Mouse (Mus musculus): Measurements from ENCODE around the gene Gm37240. TPM values are rescaled to one million over a fixed set of nuclear protein-coding genes. Genes with fewer than 3 reads are reported as not detected.

Gene Gm37240
- total and polyA plus RNA-seq, 2 experiments from 2014 or later = 0.43 to 1.9 TPM

GRCm38 (mm10) chr3:85619751-85620150 is 267.6 kb downstream of the Gm37240 start:
- TF ChIP-seq CTCF (IDR thresholded peaks at IDR 0.05) = no peak
- H3K4me3 ChIP-seq (ENCODE audit: low read depth, low read length) = no peak overlapping the region
- 97% methylated on average over 1 of the region's 1 CpGs for WGBS
- H3K9ac ChIP-seq (replicated peaks; ENCODE audit: low read length, poor library complexity, severe bottlenecking) = no peak overlapping the region
- H3K9me3 ChIP-seq (ENCODE audit: low read length) = no peaks in the 10 kb centered on the region
- no peak overlapping the region for H3K27ac ChIP-seq (ENCODE audit: low read depth, low read length)
- H3K36me3 ChIP-seq (ENCODE audit: insufficient read depth, low read length) = no peaks in the 10 kb centered on the region
- DNase-seq (ENCODE audit: low spot score) (no peak), ATAC-seq (ENCODE audit: low FRiP score) (no peak)
- no peaks in the 10 kb centered on the region for H3K27me3 ChIP-seq (ENCODE audit: insufficient read depth, low read length)
- H3K4me1 ChIP-seq (ENCODE audit: insufficient read depth, low read length) = no peaks in the 10 kb centered on the region
- H3K4me2 ChIP-seq (ENCODE audit: low read depth, low read length, poor library complexity, severe bottlenecking) = no peak overlapping the region

DNA sequence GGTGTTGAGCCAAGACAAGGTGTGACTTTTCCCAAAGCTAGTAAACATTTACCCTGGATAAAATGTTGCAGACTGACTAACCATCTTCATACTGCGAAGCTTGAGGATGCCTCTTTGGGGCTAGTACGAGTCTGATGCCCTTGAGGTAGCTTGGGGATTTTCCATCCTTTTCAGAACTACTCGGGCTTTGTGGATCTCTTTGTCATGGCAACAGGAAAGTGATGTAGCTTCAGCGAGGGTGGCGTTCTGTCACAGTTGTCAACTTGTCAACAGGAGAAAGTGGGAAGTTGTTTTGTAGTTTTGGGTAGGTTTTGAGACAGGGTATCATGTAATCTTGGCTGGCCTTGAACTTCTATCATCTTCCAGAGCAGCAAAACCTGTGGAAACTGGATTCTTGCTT is 268.0 kb downstream of the Gm37240 start:
- Histone ChIP-seq H3K4me3 (ENCODE audit: low read depth, low read length) (no peak overlapping the region), H3K9me3 (ENCODE audit: low read length) (no peaks in the 10 kb centered on the region), H3K27me3 (ENCODE audit: insufficient read depth, low read length) (no peaks in the 10 kb centered on the region), H3K4me2 (ENCODE audit: low read depth, low read length, poor library complexity, severe bottlenecking) (no peak overlapping the region), H3K36me3 (ENCODE audit: insufficient read depth, low read length) (no peaks in the 10 kb centered on the region), H3K9ac (replicated peaks; ENCODE audit: low read length, poor library complexity, severe bottlenecking) (no peak overlapping the region), H3K27ac (ENCODE audit: low read depth, low read length) (no peak overlapping the region), H3K4me1 (ENCODE audit: insufficient read depth, low read length) (no peaks in the 10 kb centered on the region)
- ATAC-seq (ENCODE audit: low FRiP score) = no peak
- TF ChIP-seq CTCF (IDR thresholded peaks at IDR 0.05) = no peak
- WGBS = 72% methylated on average over 5 of the region's 5 CpGs
- DNase-seq (ENCODE audit: low spot score) = no peak

DNA sequence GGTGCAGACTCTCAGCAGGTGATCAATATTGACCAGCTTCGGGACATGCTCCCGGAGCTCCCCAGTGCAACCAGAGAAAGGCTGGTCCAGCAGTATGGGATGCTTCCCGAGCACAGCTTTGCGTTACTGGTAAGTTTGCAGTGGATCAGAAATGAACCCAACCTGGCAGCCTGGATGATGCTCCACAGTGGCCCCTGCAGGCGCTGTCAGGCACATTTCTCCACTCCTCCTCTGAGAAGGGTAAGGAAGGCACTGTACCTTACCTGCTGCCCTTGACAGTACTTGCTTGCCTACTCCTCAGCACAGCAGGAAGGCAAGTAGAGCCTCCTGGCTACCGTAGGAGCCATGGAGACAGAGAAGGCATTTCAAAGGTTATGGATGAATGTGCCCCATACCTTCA is 268.4 kb downstream of the Gm37240 start:
- Histone ChIP-seq H3K27ac (ENCODE audit: low read depth, low read length) (no peak overlapping the region), H3K27me3 (ENCODE audit: insufficient read depth, low read length) (no peaks in the 10 kb centered on the region), H3K9me3 (ENCODE audit: low read length) (no peaks in the 10 kb centered on the region), H3K9ac (replicated peaks; ENCODE audit: low read length, poor library complexity, severe bottlenecking) (no peak overlapping the region), H3K4me2 (ENCODE audit: low read depth, low read length, poor library complexity, severe bottlenecking) (no peak overlapping the region), H3K4me3 (ENCODE audit: low read depth, low read length) (no peak overlapping the region), H3K4me1 (ENCODE audit: insufficient read depth, low read length) (no peaks in the 10 kb centered on the region), H3K36me3 (ENCODE audit: insufficient read depth, low read length) (no peaks in the 10 kb centered on the region)
- DNase-seq (ENCODE audit: low spot score) (no peak), ATAC-seq (ENCODE audit: low FRiP score) (no peak)
- peak; percentile 27; the same call in 1 of the 2 replicates for TF ChIP-seq CTCF (IDR thresholded peaks at IDR 0.05)
- 77% methylated on average over 6 of the region's 6 CpGs for WGBS

DNA sequence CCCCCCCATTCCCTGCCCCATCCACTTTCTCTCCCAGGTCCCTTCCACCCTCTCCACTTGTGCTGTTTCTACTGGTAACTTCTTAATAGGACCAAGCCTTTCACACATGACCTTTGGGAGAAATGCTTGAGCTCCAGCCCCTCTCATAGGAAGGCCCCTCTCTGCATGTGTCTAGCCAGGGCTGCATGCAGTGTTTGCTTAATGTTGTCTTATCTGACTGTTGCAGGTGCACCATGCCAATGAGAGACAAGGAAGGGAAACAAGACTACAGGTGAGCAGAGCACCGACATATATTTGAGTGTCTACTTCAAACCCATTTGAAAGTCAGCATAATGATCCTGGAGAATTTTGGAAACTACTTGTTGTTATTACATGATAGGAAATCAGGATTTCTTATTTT is 270.9 kb downstream of the Gm37240 start:
- no peak for TF ChIP-seq CTCF (IDR thresholded peaks at IDR 0.05)
- no peak for DNase-seq (ENCODE audit: low spot score)
- 97% methylated on average over 1 of the region's 1 CpGs for WGBS
- no peak overlapping the region for H3K9ac ChIP-seq (replicated peaks; ENCODE audit: low read length, poor library complexity, severe bottlenecking)
- no peak overlapping the region for H3K4me3 ChIP-seq (ENCODE audit: low read depth, low read length)
- H3K27ac ChIP-seq (ENCODE audit: low read depth, low read length) = no peak overlapping the region
- no peak overlapping the region for H3K4me2 ChIP-seq (ENCODE audit: low read depth, low read length, poor library complexity, severe bottlenecking)
- H3K27me3 ChIP-seq (ENCODE audit: insufficient read depth, low read length) = no peaks in the 10 kb centered on the region
- no peaks in the 10 kb centered on the region for H3K36me3 ChIP-seq (ENCODE audit: insufficient read depth, low read length)
- ATAC-seq (ENCODE audit: low FRiP score) = no peak
- H3K4me1 ChIP-seq (ENCODE audit: insufficient read depth, low read length) = no peaks in the 10 kb centered on the region
- no peaks in the 10 kb centered on the region for H3K9me3 ChIP-seq (ENCODE audit: low read length)

DNA sequence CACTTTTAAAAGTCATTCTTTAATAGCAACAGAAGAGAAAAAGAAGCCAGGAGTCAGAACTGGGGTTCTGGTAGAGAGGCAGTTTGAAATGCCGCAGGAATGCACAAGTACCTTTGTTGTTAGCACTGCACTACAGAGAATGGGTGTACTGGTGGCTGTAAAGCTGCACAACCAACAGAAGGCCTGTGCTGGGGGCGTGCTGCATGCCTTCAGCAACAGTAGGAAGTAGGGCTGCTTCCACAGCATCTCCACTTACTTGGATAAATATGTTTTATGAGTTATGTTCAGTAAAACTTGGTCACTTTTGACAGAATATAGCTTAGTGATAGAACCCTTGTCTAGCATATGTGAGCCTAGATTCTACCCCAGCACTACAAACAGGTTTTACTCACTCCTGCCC is 279.6 kb downstream of the Gm37240 start:
- 89% methylated on average over 2 of the region's 2 CpGs for WGBS

GRCm38 (mm10) chr3:85606912-85607311 is 280.4 kb downstream of the Gm37240 start:
- Histone ChIP-seq H3K36me3 (ENCODE audit: insufficient read depth, low read length) (no peaks in the 10 kb centered on the region), H3K27ac (ENCODE audit: low read depth, low read length) (no peak overlapping the region), H3K9me3 (ENCODE audit: low read length) (no peaks in the 10 kb centered on the region), H3K9ac (replicated peaks; ENCODE audit: low read length, poor library complexity, severe bottlenecking) (no peak overlapping the region), H3K4me1 (ENCODE audit: insufficient read depth, low read length) (no peaks in the 10 kb centered on the region), H3K27me3 (ENCODE audit: insufficient read depth, low read length) (no peaks in the 10 kb centered on the region), H3K4me3 (ENCODE audit: low read depth, low read length) (no peak overlapping the region), H3K4me2 (ENCODE audit: low read depth, low read length, poor library complexity, severe bottlenecking) (no peak overlapping the region)
- DNase-seq (ENCODE audit: low spot score) (no peak), ATAC-seq (ENCODE audit: low FRiP score) (no peak)
- no peak for TF ChIP-seq CTCF (IDR thresholded peaks at IDR 0.05)
- WGBS = 92% methylated on average over 3 of the region's 3 CpGs

More for the DNA sequence above, 279.6 kb downstream of the Gm37240 start:
- Histone ChIP-seq H3K27me3 (ENCODE audit: insufficient read depth, low read length) (no peaks in the 10 kb centered on the region), H3K36me3 (ENCODE audit: insufficient read depth, low read length) (no peaks in the 10 kb centered on the region), H3K9ac (replicated peaks; ENCODE audit: low read length, poor library complexity, severe bottlenecking) (no peak overlapping the region), H3K4me2 (ENCODE audit: low read depth, low read length, poor library complexity, severe bottlenecking) (no peak overlapping the region), H3K27ac (ENCODE audit: low read depth, low read length) (no peak overlapping the region), H3K4me3 (ENCODE audit: low read depth, low read length) (no peak overlapping the region), H3K4me1 (ENCODE audit: insufficient read depth, low read length) (no peaks in the 10 kb centered on the region), H3K9me3 (ENCODE audit: low read length) (no peaks in the 10 kb centered on the region)
- DNase-seq (ENCODE audit: low spot score) (no peak), ATAC-seq (ENCODE audit: low FRiP score) (no peak)
- TF ChIP-seq CTCF (IDR thresholded peaks at IDR 0.05) = no peak

Data from midbrain, postnatal 0 days (tissue).